8 mouse cellular contexts compared by ENCODE assay signal in the genomic region with DNA sequence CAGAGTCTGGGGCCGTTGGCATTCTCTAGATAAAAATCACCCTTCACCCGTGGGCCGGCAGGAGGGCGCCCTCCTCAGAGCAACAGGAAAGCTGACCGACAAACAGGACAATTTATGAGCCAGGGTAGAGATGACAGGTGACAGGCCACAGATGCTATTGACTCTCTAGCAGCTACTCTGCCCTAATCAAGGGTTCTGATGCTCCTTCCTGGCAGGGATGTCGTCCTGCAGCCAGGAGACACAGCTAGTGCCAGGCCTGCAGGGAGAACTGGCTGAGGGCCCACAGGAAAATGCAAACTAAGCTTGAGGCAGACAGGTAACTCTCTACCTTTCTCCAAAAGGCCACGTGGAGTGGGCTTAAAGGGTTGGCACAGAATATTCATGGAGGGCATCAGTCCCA. TPM values are rescaled to one million over a fixed set of nuclear protein-coding genes. Genes with fewer than 3 reads are reported as not detected.
DNase-seq lines count a peak whose midpoint lies in the region; ATAC-seq and TF ChIP-seq lines count a peak whose summit lies in the region.

No protein-coding gene starts in this region.

- H3K9me3 ChIP-seq in kidney, postnatal 0 days (replicated peaks; ENCODE audit: low read length), result no peaks in the 10 kb centered on the region
- H3K9me3 ChIP-seq in heart, embryonic 16.5 days (replicated peaks; ENCODE audit: control insufficient read depth, low read length), result no peaks in the 10 kb centered on the region
- no peaks in the 10 kb centered on the region for H3K9me3 ChIP-seq in midbrain, embryonic 11.5 days (ENCODE audit: control insufficient read depth, low read length)

- H3K9ac ChIP-seq in kidney, postnatal 0 days (ENCODE audit: low read depth, low read length), result peak overlapping the region; percentile 71
- H3K9ac ChIP-seq in heart, embryonic 16.5 days (ENCODE audit: low read length), result peak overlapping the region; percentile 86
- H3K9ac ChIP-seq in midbrain, embryonic 11.5 days (ENCODE audit: low read length), result peak overlapping the region; percentile 75

- H3K4me3 ChIP-seq in kidney, postnatal 0 days (replicated peaks; ENCODE audit: low read depth, low read length), result peak overlapping the region; percentile 69
- H3K4me3 ChIP-seq in brown adipose tissue, adult 24 weeks (ENCODE audit: insufficient read depth, low read depth, low read length), result peak overlapping the region; percentile 76
- peak overlapping the region; percentile 74 for H3K4me3 ChIP-seq in heart, embryonic 16.5 days (ENCODE audit: low read length)
- peak overlapping the region; percentile 62 for H3K4me3 ChIP-seq in midbrain, embryonic 11.5 days (ENCODE audit: low read depth, low read length)

- no peak overlapping the region for H3K27ac ChIP-seq in kidney, postnatal 0 days
- H3K27ac ChIP-seq in brown adipose tissue, adult 24 weeks (replicated peaks; ENCODE audit: low read depth, low read length), result no peak overlapping the region
- H3K27ac ChIP-seq in heart, embryonic 16.5 days (ENCODE audit: low read length), result no peak overlapping the region
- H3K27ac ChIP-seq in midbrain, embryonic 11.5 days (ENCODE audit: low read depth, low read length), result no peak overlapping the region

- no peak for ATAC-seq in kidney, postnatal 0 days (replicated peaks; ENCODE audit: low FRiP score, low read depth)
- ATAC-seq in heart, embryonic 16.5 days (replicated peaks; ENCODE audit: extremely low read depth, insufficient read depth, low FRiP score), result no peak
- no peak for ATAC-seq in midbrain, embryonic 11.5 days (ENCODE audit: low FRiP score)
- ATAC-seq in granulocyte monocyte progenitor cell, adult 5-6 weeks (replicated peaks; ENCODE audit: poor library complexity, severe bottlenecking), result no peak

- peaks cover 17% of the 10 kb centered on the region for H3K4me1 ChIP-seq in kidney, postnatal 0 days (replicated peaks; ENCODE audit: insufficient read depth, low read length)
- H3K4me1 ChIP-seq in brown adipose tissue, adult 24 weeks (ENCODE audit: control insufficient read depth, insufficient read depth, insufficient read length, low read length), result peaks cover 28% of the 10 kb centered on the region
- peaks cover 16% of the 10 kb centered on the region for H3K4me1 ChIP-seq in heart, embryonic 16.5 days (ENCODE audit: control insufficient read depth, insufficient read depth, low read length)
- peaks cover 31% of the 10 kb centered on the region for H3K4me1 ChIP-seq in midbrain, embryonic 11.5 days (ENCODE audit: control insufficient read depth, insufficient read depth, low read length)

- no peaks in the 10 kb centered on the region for H3K27me3 ChIP-seq in kidney, postnatal 0 days (ENCODE audit: insufficient read depth, low read length)
- H3K27me3 ChIP-seq in heart, embryonic 16.5 days (ENCODE audit: control insufficient read depth, insufficient read depth, low read length), result no peaks in the 10 kb centered on the region
- peaks cover 10% of the 10 kb centered on the region; the same call in 1 of the 2 replicates for H3K27me3 ChIP-seq in midbrain, embryonic 11.5 days (ENCODE audit: control insufficient read depth, insufficient read depth, low read length)

- H3K4me2 ChIP-seq in kidney, postnatal 0 days (ENCODE audit: low read length), result peak overlapping the region; percentile 96
- H3K4me2 ChIP-seq in heart, embryonic 16.5 days (ENCODE audit: low read depth, low read length), result peak overlapping the region; percentile 82
- H3K4me2 ChIP-seq in midbrain, embryonic 11.5 days, result peak overlapping the region; percentile 90

- H3K36me3 ChIP-seq in kidney, postnatal 0 days (ENCODE audit: insufficient read depth, low read length), result 0 out of 2 replicates have a peak, but pooled peaks cover 5% of the 10 kb centered on the region
- H3K36me3 ChIP-seq in heart, embryonic 16.5 days (ENCODE audit: control insufficient read depth, insufficient read depth), result peaks cover 3% of the 10 kb centered on the region
- no peaks in the 10 kb centered on the region for H3K36me3 ChIP-seq in midbrain, embryonic 11.5 days (ENCODE audit: control insufficient read depth, insufficient read depth, low read length)

- WGBS in kidney, postnatal 0 days, result 14% methylated on average over 7 of the region's 7 CpGs
- WGBS in heart, embryonic 16.5 days, result 15% methylated on average over 7 of the region's 7 CpGs
- 38% methylated on average over 7 of the region's 7 CpGs for WGBS in midbrain, embryonic 11.5 days

- intact Hi-C loops in gastrocnemius, postnatal 36 days (cut with DNase I), result no loop called here

- TF ChIP-seq CTCF in kidney, postnatal 0 days (IDR thresholded peaks at IDR 0.05; ENCODE audit: low read depth), result peak; percentile 26; the same call in 1 of the 2 replicates

- no peak for DNase-seq in kidney, postnatal 0 days (ENCODE audit: low spot score)
- no peak for DNase-seq in kidney, adult 8-10 months
- DNase-seq in midbrain, embryonic 11.5 days (ENCODE audit: low spot score, missing footprints), result no peak
- DNase-seq in adrenal gland, postnatal 36 days, result no peak
- no peak for DNase-seq in gastrocnemius, postnatal 36 days

RNA-seq across cellular contexts. Expression of a gene that starts 5.0 kb away (rescaled TPM):
- polyA plus RNA-seq in kidney, postnatal 0 days (2015; fragmentation: Nextera tagmentation; extraction: Ambion mirVana), result 26.3 and 28.0 TPM in 2 replicates
- polyA plus RNA-seq in brown adipose tissue, adult 24 weeks (2012; ENCODE audit: insufficient read depth, insufficient read length, missing spikeins), result 68.7 and 105 TPM in 2 replicates
- 42.7 and 48.4 TPM in 2 replicates for polyA plus RNA-seq in heart, embryonic 16.5 days (2015; fragmentation: Nextera tagmentation; extraction: Ambion mirVana)
- polyA plus RNA-seq in midbrain, embryonic 11.5 days (2014; fragmentation: Nextera tagmentation; extraction: Ambion mirVana), result 36.9 and 42.0 TPM in 2 replicates
- total RNA-seq in adrenal gland, postnatal 36 days (2021), result 10 to 100 TPM; 74.9 to 83.1 TPM
- total RNA-seq in granulocyte monocyte progenitor cell, adult 5-6 weeks (2014; fragmentation: Nextera tagmentation), result 109 and 124 TPM in 2 replicates
- 110 and 120 TPM in 2 replicates for total RNA-seq in granulocyte monocyte progenitor cell, adult 5-6 weeks (2017)
- total RNA-seq in gastrocnemius, postnatal 36 days (2021), result 10 to 100 TPM; 10.5 to 15.5 TPM

RNA-seq across cellular contexts. Expression of a gene that starts 31.8 kb away (rescaled TPM):
- 0.50 and 0.76 TPM in 2 replicates for polyA plus RNA-seq in kidney, postnatal 0 days (2015; fragmentation: Nextera tagmentation; extraction: Ambion mirVana)
- polyA plus RNA-seq in brown adipose tissue, adult 24 weeks (2012; ENCODE audit: insufficient read depth, insufficient read length, missing spikeins), result 1.5 and 1.6 TPM in 2 replicates
- 1.1 and 1.2 TPM in 2 replicates for polyA plus RNA-seq in heart, embryonic 16.5 days (2015; fragmentation: Nextera tagmentation; extraction: Ambion mirVana)
- polyA plus RNA-seq in midbrain, embryonic 11.5 days (2014; fragmentation: Nextera tagmentation; extraction: Ambion mirVana), result 0.53 and 0.58 TPM in 2 replicates
- 1 to 10 TPM; 3.2 TPM for total RNA-seq in adrenal gland, postnatal 36 days (2021)
- not detected in 2 replicates for total RNA-seq in granulocyte monocyte progenitor cell, adult 5-6 weeks (2014; fragmentation: Nextera tagmentation)
- total RNA-seq in granulocyte monocyte progenitor cell, adult 5-6 weeks (2017), result not detected in 2 replicates
- total RNA-seq in gastrocnemius, postnatal 36 days (2021), result under 1 TPM; 0.43 to 0.54 TPM

RNA-seq across cellular contexts. Expression of a gene that starts 46.3 kb away (rescaled TPM):
- 26.6 and 30.9 TPM in 2 replicates for polyA plus RNA-seq in kidney, postnatal 0 days (2015; fragmentation: Nextera tagmentation; extraction: Ambion mirVana)
- polyA plus RNA-seq in brown adipose tissue, adult 24 weeks (2012; ENCODE audit: insufficient read depth, insufficient read length, missing spikeins), result 29.0 and 33.8 TPM in 2 replicates
- polyA plus RNA-seq in heart, embryonic 16.5 days (2015; fragmentation: Nextera tagmentation; extraction: Ambion mirVana), result 23.5 and 26.1 TPM in 2 replicates
- polyA plus RNA-seq in midbrain, embryonic 11.5 days (2014; fragmentation: Nextera tagmentation; extraction: Ambion mirVana), result 60.5 and 64.4 TPM in 2 replicates
- total RNA-seq in adrenal gland, postnatal 36 days (2021), result 10 to 100 TPM; 28.4 to 29.7 TPM
- total RNA-seq in granulocyte monocyte progenitor cell, adult 5-6 weeks (2014; fragmentation: Nextera tagmentation), result 47.7 and 84.2 TPM in 2 replicates
- 58.5 and 59.9 TPM in 2 replicates for total RNA-seq in granulocyte monocyte progenitor cell, adult 5-6 weeks (2017)
- 10 to 100 TPM; 12.8 to 15.7 TPM for total RNA-seq in gastrocnemius, postnatal 36 days (2021)
